Comparison of ENCODE assay signal across 12 mouse cellular contexts in genomic region chr15:98664042-98664907, GRCm38 (mm10). TPM values are rescaled to one million over a fixed set of nuclear protein-coding genes. Genes with fewer than 3 reads are reported as not detected.
DNase-seq lines count a peak whose midpoint lies in the region; ATAC-seq and TF ChIP-seq lines count a peak whose summit lies in the region.
"Had no signal": no experiment of that assay in that cellular context is flagged by ENCODE, and none has a peak within 500 bp of the region (broad histone marks: within the 10 kb centered on the region; RNA-seq: fewer than 3 reads in every experiment).

No protein-coding gene starts in this region.

- DNase-seq in heart, adult 8-10 months (ENCODE audit: low spot score) = peak; percentile 49
- peak; percentile 73 for DNase-seq in lung, embryonic 14.5 days
- no peak for DNase-seq in lung, postnatal 4 days
- DNase-seq in Patski (ENCODE audit: low read depth, low spot score) = no peak
- DNase-seq in naive thymus-derived CD4-positive, alpha-beta T cell, adult 2 months (ENCODE audit: low read depth) = peak; percentile 62
- DNase-seq in gastrocnemius, postnatal 14 days = no peak
- DNase-seq in gastrocnemius, postnatal 10 days = no peak
- DNase-seq: thymus, postnatal 36 days had no signal

- ATAC-seq in heart, embryonic 12.5 days (ENCODE audit: insufficient number of reproducible peaks, low FRiP score) = no peak
- ATAC-seq in lung, embryonic 14.5 days (ENCODE audit: insufficient read depth) = no peak
- no peak for ATAC-seq in Patski

- no peak overlapping the region for H3K4me3 ChIP-seq in heart, embryonic 12.5 days
- H3K4me3 ChIP-seq in lung, embryonic 14.5 days (ENCODE audit: low read depth, low read length) = no peak overlapping the region
- H3K4me3 ChIP-seq: heart, embryonic 15.5 days; kidney, embryonic 15.5 days; limb, embryonic 15.5 days had no signal

- peaks cover 8% of the 10 kb centered on the region; the same call in 1 of the 2 replicates for H3K4me1 ChIP-seq in heart, embryonic 12.5 days (replicated peaks)
- H3K4me1 ChIP-seq in lung, embryonic 14.5 days (ENCODE audit: insufficient read depth) = 0 out of 2 replicates have a peak, but pooled peaks cover 4% of the 10 kb centered on the region

- peak; percentile 49 for TF ChIP-seq CTCF in lung, embryonic 14.5 days (IDR thresholded peaks at IDR 0.05; ENCODE audit: low read depth)
- peak; percentile 66 for TF ChIP-seq CTCF in Patski (IDR thresholded peaks at IDR 0.05)

- peaks cover 13% of the 10 kb centered on the region; the same call in 1 of the 2 replicates for H3K36me3 ChIP-seq in heart, embryonic 12.5 days
- H3K36me3 ChIP-seq in lung, embryonic 14.5 days (ENCODE audit: insufficient read depth) = peaks cover 9% of the 10 kb centered on the region; the same call in 1 of the 2 replicates
- H3K36me3 ChIP-seq: heart, embryonic 15.5 days had no signal

- CTCF ChIA-PET in Patski (lab: Charles Lee) = interaction anchor here (0.6 to 2.7 kb wide), 16 partner anchors 9 to 149 kb away, joined by 3 to 10 read pairs (median 4); partner anchors contain the start of gene Rnd1

- no peaks in the 10 kb centered on the region; the same call in 1 of the 2 replicates for H3K9me3 ChIP-seq in heart, embryonic 12.5 days (replicated peaks)
- H3K9me3 ChIP-seq in lung, embryonic 14.5 days (ENCODE audit: low read depth, low read length) = no peaks in the 10 kb centered on the region
- H3K9me3 ChIP-seq: heart, embryonic 15.5 days; kidney, embryonic 15.5 days; limb, embryonic 15.5 days had no signal

- H3K27ac ChIP-seq in heart, embryonic 12.5 days (ENCODE audit: poor library complexity, severe bottlenecking) = no peak overlapping the region
- no peak overlapping the region for H3K27ac ChIP-seq in lung, embryonic 14.5 days (ENCODE audit: low read depth)
- H3K27ac ChIP-seq: heart, embryonic 15.5 days; kidney, embryonic 15.5 days; limb, embryonic 15.5 days had no signal

- in situ Hi-C loops in Patski (cut with MboI; ENCODE audit: low pct_unique_long_range_greater_than_20kb) = loop anchor here (5.0 kb wide), 1 partner anchor 123 kb away; the partner anchor contains the start of gene Wnt1

- WGBS in heart, embryonic 12.5 days = 73% methylated on average over 11 of the region's 11 CpGs
- WGBS in lung, embryonic 14.5 days = 71% methylated on average over 11 of the region's 11 CpGs

- H3K27me3 ChIP-seq in heart, embryonic 12.5 days (replicated peaks) = no peaks in the 10 kb centered on the region
- H3K27me3 ChIP-seq in lung, embryonic 14.5 days (ENCODE audit: insufficient read depth, low read length) = no peaks in the 10 kb centered on the region
- no peaks in the 10 kb centered on the region for H3K27me3 ChIP-seq in Patski
- H3K27me3 ChIP-seq: heart, embryonic 15.5 days; kidney, embryonic 15.5 days; limb, embryonic 15.5 days had no signal

- H3K9ac ChIP-seq in heart, embryonic 12.5 days = no peak overlapping the region
- H3K9ac ChIP-seq in lung, embryonic 14.5 days = no peak overlapping the region
- H3K9ac ChIP-seq: heart, embryonic 15.5 days; kidney, embryonic 15.5 days; limb, embryonic 15.5 days had no signal

- no peak overlapping the region for H3K4me2 ChIP-seq in heart, embryonic 12.5 days
- no peak overlapping the region for H3K4me2 ChIP-seq in lung, embryonic 14.5 days
- H3K4me2 ChIP-seq: limb, embryonic 15.5 days had no signal

- intact Hi-C loops in gastrocnemius, postnatal 14 days (cut with DNase I; ENCODE audit: low total_unique reads) = loop anchor here (2.0 kb wide), 1 partner anchor 39 kb away; no protein-coding TSS in a partner anchor

- POLR2A ChIA-PET in Patski (lab: Charles Lee) = interaction anchor here (0.7 kb wide), 1 partner anchor 22 kb away, joined by 5 read pairs; no protein-coding TSS in a partner anchor

RNA-seq across cellular contexts. Expression of gene Ddx23, which starts 1.6 kb away (rescaled TPM):
- 10 to 100 TPM; 53.2 to 61.7 (median 56.4) TPM for total RNA-seq in heart, adult 8-10 months (2022)
- polyA plus RNA-seq in heart, embryonic 12.5 days (2016; fragmentation: Nextera tagmentation; extraction: Ambion mirVana) = 15.0 and 16.4 TPM in 2 replicates
- polyA plus RNA-seq in lung, embryonic 14.5 days (2014; fragmentation: Nextera tagmentation; extraction: Ambion mirVana) = 27.2 and 28.7 TPM in 2 replicates
- 109 TPM for polyA plus RNA-seq in Patski (2021)
- total RNA-seq in gastrocnemius, postnatal 14 days (2021) = 10 to 100 TPM; 45.1 to 48.1 TPM
- total RNA-seq in gastrocnemius, postnatal 10 days (2021) = 10 to 100 TPM; 53.6 to 57.6 TPM

RNA-seq across cellular contexts. Expression of gene Rnd1, which starts 13.0 kb away (rescaled TPM):
- 1 to 10 TPM in 3 of 4 experiments, under 1 TPM in 1; 1.00 to 2.1 (median 1.2) TPM for total RNA-seq in heart, adult 8-10 months (2022)
- polyA plus RNA-seq in heart, embryonic 12.5 days (2016; fragmentation: Nextera tagmentation; extraction: Ambion mirVana) = 0.91 and 1.1 TPM in 2 replicates
- 0.57 and 0.67 TPM in 2 replicates for polyA plus RNA-seq in lung, embryonic 14.5 days (2014; fragmentation: Nextera tagmentation; extraction: Ambion mirVana)
- polyA plus RNA-seq in Patski (2021) = 14.8 TPM
- total RNA-seq in gastrocnemius, postnatal 14 days (2021) = 1 to 10 TPM in 1 of 2 experiments, under 1 TPM in 1; 0.40 to 1.2 TPM
- total RNA-seq in gastrocnemius, postnatal 10 days (2021) = 1 to 10 TPM in 1 of 2 experiments, under 1 TPM in 1; 0.49 to 1.9 TPM

RNA-seq across cellular contexts. Expression of gene Cacnb3, which starts 33.6 kb away (rescaled TPM):
- total RNA-seq in heart, adult 8-10 months (2022) = 1 to 10 TPM; 2.0 to 2.8 (median 2.6) TPM
- polyA plus RNA-seq in heart, embryonic 12.5 days (2016; fragmentation: Nextera tagmentation; extraction: Ambion mirVana) = 9.5 and 10.3 TPM in 2 replicates
- 24.6 and 28.9 TPM in 2 replicates for polyA plus RNA-seq in lung, embryonic 14.5 days (2014; fragmentation: Nextera tagmentation; extraction: Ambion mirVana)
- polyA plus RNA-seq in Patski (2021) = 69.7 TPM
- 1 to 10 TPM; 6.6 to 9.5 TPM for total RNA-seq in gastrocnemius, postnatal 14 days (2021)
- total RNA-seq in gastrocnemius, postnatal 10 days (2021) = 10 to 100 TPM; 12.0 to 15.4 TPM

RNA-seq across cellular contexts. Expression of gene Ccdc65, which starts 43.7 kb away (rescaled TPM):
- total RNA-seq in heart, adult 8-10 months (2022) = 1 to 10 TPM in 1 of 4 experiments, under 1 TPM in 3; 0.41 to 1.1 (median 0.84) TPM
- 0.33 and 0.62 TPM in 2 replicates for polyA plus RNA-seq in heart, embryonic 12.5 days (2016; fragmentation: Nextera tagmentation; extraction: Ambion mirVana)
- 0.28 and 1.1 TPM in 2 replicates for polyA plus RNA-seq in lung, embryonic 14.5 days (2014; fragmentation: Nextera tagmentation; extraction: Ambion mirVana)
- polyA plus RNA-seq in Patski (2021) = 7.6 TPM
- not detected for total RNA-seq in gastrocnemius, postnatal 14 days (2021)
- total RNA-seq in gastrocnemius, postnatal 10 days (2021) = not detected

RNA-seq across cellular contexts. Expression of gene Adcy6, which starts 54.4 kb away (rescaled TPM):
- 100 to 1,000 TPM; 136 to 213 (median 183) TPM for total RNA-seq in heart, adult 8-10 months (2022)
- polyA plus RNA-seq in heart, embryonic 12.5 days (2016; fragmentation: Nextera tagmentation; extraction: Ambion mirVana) = 46.7 and 46.8 TPM in 2 replicates
- 20.5 and 21.8 TPM in 2 replicates for polyA plus RNA-seq in lung, embryonic 14.5 days (2014; fragmentation: Nextera tagmentation; extraction: Ambion mirVana)
- 114 TPM for polyA plus RNA-seq in Patski (2021)
- 10 to 100 TPM; 33.1 to 36.4 TPM for total RNA-seq in gastrocnemius, postnatal 14 days (2021)
- 10 to 100 TPM; 39.9 to 45.3 TPM for total RNA-seq in gastrocnemius, postnatal 10 days (2021)

Comparison
In these comparisons a context has a peak if more than half of its experiments do, and no peak if none do; other contexts are left out.
1. DNase-seq: peak in heart, adult 8-10 months (single experiment), lung, embryonic 14.5 days (single experiment) and naive thymus-derived CD4-positive, alpha-beta T cell, adult 2 months (single experiment); none in lung, postnatal 4 days (0 of 2), Patski (single experiment), gastrocnemius, postnatal 14 days (single experiment) and gastrocnemius, postnatal 10 days (single experiment).